Mouse (Mus musculus) yolk sac, embryonic 10.5 days (tissue): Measurements from ENCODE around the gene Padi2.

Source experiments
- DNase-seq: peaks from one replicate; pipeline ENCODE4 v3.0.0-alpha.2; 2017; ENCODE audit warnings: low spot score

Padi2 gene

GRCm38 (mm10) chr4:140881771-140882170 is 24.4 kb upstream of the Padi2 start:
- DNase-seq: no peak

GRCm38 (mm10) chr4:140882365-140882764 is 23.8 kb upstream of the Padi2 start:
- DNase-seq: no peak

- DNase-seq: no peak
Observed at GRCm38 (mm10) chr4:140882981-140883380, 23.2 kb upstream of the Padi2 start.

- no peak for DNase-seq
Observed at GRCm38 (mm10) chr4:140883852-140884251, 22.3 kb upstream of the Padi2 start.

GRCm38 (mm10) chr4:140891525-140892162 is 14.5 kb upstream of the Padi2 start:
- DNase-seq: no peak

- DNase-seq: no peak
Observed at GRCm38 (mm10) chr4:140892163-140892530, 14.0 kb upstream of the Padi2 start.

- no peak for DNase-seq
Observed at GRCm38 (mm10) chr4:140904776-140905425, 1.2 kb upstream of the Padi2 start.

- DNase-seq: no peak
Observed at GRCm38 (mm10) chr4:140905426-140905871, 695 bp upstream of the Padi2 start.

- DNase-seq: no peak
Observed at GRCm38 (mm10) chr4:140906827-140907280, 710 bp downstream of the Padi2 start.

- DNase-seq: no peak
Observed at GRCm38 (mm10) chr4:140907306-140908024, 1.3 kb downstream of the Padi2 start.

GRCm38 (mm10) chr4:140908627-140909026 is 2.5 kb downstream of the Padi2 start:
- no peak for DNase-seq

GRCm38 (mm10) chr4:140909536-140909935 is 3.4 kb downstream of the Padi2 start:
- DNase-seq: no peak

GRCm38 (mm10) chr4:140910661-140911310 is 4.6 kb downstream of the Padi2 start:
- DNase-seq: no peak

- DNase-seq: no peak
Observed at GRCm38 (mm10) chr4:140911416-140911815, 5.3 kb downstream of the Padi2 start.

GRCm38 (mm10) chr4:140912271-140912833 is 6.2 kb downstream of the Padi2 start:
- DNase-seq: no peak

GRCm38 (mm10) chr4:140913565-140913964 is 7.4 kb downstream of the Padi2 start:
- no peak for DNase-seq

GRCm38 (mm10) chr4:140914731-140915131 is 8.6 kb downstream of the Padi2 start:
- no peak for DNase-seq

- DNase-seq: no peak
Observed at GRCm38 (mm10) chr4:140915235-140915634, 9.1 kb downstream of the Padi2 start.

GRCm38 (mm10) chr4:140916296-140916695 is 10.2 kb downstream of the Padi2 start:
- DNase-seq: no peak

- DNase-seq: no peak
Observed at GRCm38 (mm10) chr4:140917451-140917850, 11.3 kb downstream of the Padi2 start.

- DNase-seq: no peak
Observed at GRCm38 (mm10) chr4:140919974-140920836, 14.1 kb downstream of the Padi2 start.
